Mouse (Mus musculus) brain, adult 10 weeks (tissue): ENCODE results near the gene Serpinb1a. TPM values are rescaled to one million over a fixed set of nuclear protein-coding genes. Genes with fewer than 3 reads are reported as not detected.

Experiments
- polyA plus RNA-seq: library from polyadenylated mRNA; stranded (reverse); fragments of 350-450 nt; fragmentation: Illumina TruSeq; extraction: RNeasy Lipid Tissue Mini Kit (QIAGEN cat#74804); gene quantifications from one replicate; pipeline ENCODE4 v1.2.3, GENCODE M21; 2015; ENCODE audit warnings: low read depth, low replicate concordance

Gene Serpinb1a
- 26.6 TPM for polyA plus RNA-seq

GRCm38 (mm10) chr13:32850668-32851404 is at the start of gene Serpinb1a:
Serpinb1a (minus strand) TSS chr13:32851185.

GRCm38 (mm10) chr13:32898111-32898510 is 47.1 kb upstream of the Serpinb1a start, which contains the start of gene Serpinb1c:
Serpinb1c (minus strand) TSS chr13:32898211.

DNA sequence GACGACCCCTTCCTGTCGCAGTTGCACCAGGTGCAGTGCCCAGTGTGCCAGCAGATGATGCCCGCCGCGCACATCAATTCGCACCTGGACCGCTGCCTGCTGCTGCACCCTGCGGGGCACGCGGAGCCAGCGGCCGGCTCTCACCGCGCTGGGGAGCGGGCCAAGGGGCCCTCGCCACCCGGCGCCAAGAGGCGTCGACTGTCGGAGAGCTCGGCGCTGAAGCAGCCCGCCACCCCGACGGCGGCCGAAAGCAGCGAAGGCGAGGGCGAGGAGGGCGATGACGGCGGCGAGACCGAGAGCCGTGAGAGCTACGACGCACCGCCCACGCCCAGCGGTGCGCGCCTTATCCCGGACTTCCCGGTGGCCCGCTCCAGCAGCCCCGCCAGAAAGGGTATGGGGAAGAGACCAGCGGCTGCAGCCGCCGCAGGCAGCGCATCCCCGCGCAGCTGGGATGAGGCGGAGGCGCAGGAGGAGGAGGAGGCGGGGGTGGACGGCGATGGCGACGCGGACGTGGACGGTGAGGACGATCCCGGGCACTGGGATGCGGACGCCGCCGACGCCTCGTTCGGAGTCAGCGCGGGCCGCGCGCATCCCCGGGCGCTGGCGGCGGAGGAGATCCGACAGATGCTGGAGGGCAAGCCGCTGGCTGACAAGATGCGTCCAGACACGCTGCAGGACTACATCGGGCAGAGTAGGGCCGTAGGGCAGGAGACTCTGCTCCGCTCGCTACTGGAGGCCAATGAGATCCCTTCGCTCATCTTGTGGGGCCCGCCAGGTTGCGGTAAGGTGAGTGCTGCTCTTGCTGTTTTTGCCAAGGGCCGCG is 48.5 kb downstream of the Serpinb1a start, which contains the start of gene D930007J09Rik:
TSS of gene D930007J09Rik (minus strand) at position 591 of the 823 bp plus-strand sequence.

GRCm38 (mm10) chr13:32801693-32802221 is 49.2 kb downstream of the Serpinb1a start, which contains the start of gene Wrnip1:
Wrnip1 (plus strand) TSS chr13:32802038.

Other genes with a start within 250 kb of the Serpinb1a start
- 0.36 TPM for gene Mylk4, start 67.2 kb downstream of the Serpinb1a start, polyA plus RNA-seq
- gene Wrnip1, start 49.1 kb downstream of the Serpinb1a start, polyA plus RNA-seq = 44.9 TPM
- not detected for gene D930007J09Rik, start 48.3 kb downstream of the Serpinb1a start, polyA plus RNA-seq
- gene Serpinb1c, start 47.0 kb upstream of the Serpinb1a start, polyA plus RNA-seq = not detected
- gene Serpinb6b, start 114.0 kb upstream of the Serpinb1a start, polyA plus RNA-seq = 2.8 TPM
- gene Serpinb9, start 152.1 kb upstream of the Serpinb1a start, polyA plus RNA-seq = 10.0 TPM
- not detected for gene Serpinb9b, start 176.2 kb upstream of the Serpinb1a start, polyA plus RNA-seq
- gene Serpinb1b, start 227.4 kb upstream of the Serpinb1a start, polyA plus RNA-seq = 3.3 TPM